Mouse (Mus musculus) spleen, postnatal 36 days (tissue): ENCODE results near the gene Ngrn.

Experiments
- DNase-seq, 2 experiments: peaks; one replicate each; pipeline ENCODE4 v3.0.0; 2022; ENCODE audit warnings: low spot score in 2 of 2, mixed read lengths in 1 of 2

Gene Ngrn

GRCm38 (mm10) chr7:80260625-80261371, at the start of gene Ngrn:
TSS of gene Ngrn (plus strand) at chr7:80261215.
- DNase-seq: peak; percentile 81 to 87

GRCm38 (mm10) chr7:80213604-80214003, 47.4 kb upstream of the Ngrn start:
- no peak for DNase-seq

- no peak for DNase-seq
Measured at GRCm38 (mm10) chr7:80214459-80214858, 46.6 kb upstream of the Ngrn start.

- DNase-seq: peak; percentile 79 to 80
Measured at GRCm38 (mm10) chr7:80215398-80215797, 45.6 kb upstream of the Ngrn start.

GRCm38 (mm10) chr7:80216566-80216965, 44.4 kb upstream of the Ngrn start:
- no peak for DNase-seq

- no peak for DNase-seq
Measured at GRCm38 (mm10) chr7:80218666-80219065, 42.3 kb upstream of the Ngrn start.

- DNase-seq: no peak
Measured at GRCm38 (mm10) chr7:80220237-80220797, 40.7 kb upstream of the Ngrn start.

GRCm38 (mm10) chr7:80221179-80221750, 39.8 kb upstream of the Ngrn start:
- no peak for DNase-seq

- no peak for DNase-seq
Measured at GRCm38 (mm10) chr7:80227065-80227464, 34.0 kb upstream of the Ngrn start.

GRCm38 (mm10) chr7:80230196-80230595, 30.8 kb upstream of the Ngrn start:
- peak; percentile 47 to 65 for DNase-seq

GRCm38 (mm10) chr7:80231971-80232488, 29.0 kb upstream of the Ngrn start:
- no peak for DNase-seq

- peak; percentile 98 to 99 for DNase-seq
Measured at GRCm38 (mm10) chr7:80232489-80233029, 28.5 kb upstream of the Ngrn start, which contains the start of the genes Cib1 and Gdpgp1. TSS of gene Cib1 (minus strand) at chr7:80232813. TSS of gene Gdpgp1 (plus strand) at chr7:80232865.

- no peak for DNase-seq
Measured at GRCm38 (mm10) chr7:80233799-80234198, 27.2 kb upstream of the Ngrn start.

- DNase-seq: no peak
Measured at GRCm38 (mm10) chr7:80238542-80238941, 22.5 kb upstream of the Ngrn start.

- no peak for DNase-seq
Measured at GRCm38 (mm10) chr7:80241661-80242060, 19.4 kb upstream of the Ngrn start.

GRCm38 (mm10) chr7:80244851-80245250, 16.2 kb upstream of the Ngrn start:
- DNase-seq: no peak

GRCm38 (mm10) chr7:80246148-80246721, 14.8 kb upstream of the Ngrn start, which contains the start of gene Ttll13:
TSS of gene Ttll13 (plus strand) at chr7:80246376.
- DNase-seq: peak; percentile 97

GRCm38 (mm10) chr7:80246859-80247258, 14.2 kb upstream of the Ngrn start:
- no peak for DNase-seq

- DNase-seq: no peak
Measured at GRCm38 (mm10) chr7:80252437-80252836, 8.6 kb upstream of the Ngrn start.

GRCm38 (mm10) chr7:80252886-80253285, 8.1 kb upstream of the Ngrn start:
- DNase-seq: no peak

- DNase-seq: no peak
Measured at GRCm38 (mm10) chr7:80255981-80256380, 5.0 kb upstream of the Ngrn start.

- DNase-seq: no peak
Measured at GRCm38 (mm10) chr7:80257706-80258105, 3.3 kb upstream of the Ngrn start.
